Mouse (Mus musculus): ENCODE results near the gene Hmox2.
A peak's percentile ranks its signal among the peaks of the same experiment; 100 is the strongest.
"Not testable (repeated sequence)": the region's sequence is repeated elsewhere in the genome, so short reads cannot be mapped to it uniquely, and the experiment has no call there.

Gene Hmox2

GRCm38 (mm10) chr16:4726528-4727128, 467 bp downstream of the Hmox2 start:
- no peak for DNase-seq

GRCm38 (mm10) chr16:4727526-4727925, 1.4 kb downstream of the Hmox2 start:
- no peak for DNase-seq

- no peak for DNase-seq
These were observed 1.8 kb downstream of the Hmox2 start for GRCm38 (mm10) chr16:4727963-4728362.

- DNase-seq, result no peak
These were observed 4.7 kb downstream of the Hmox2 start for GRCm38 (mm10) chr16:4730776-4731358.

GRCm38 (mm10) chr16:4736262-4736661, 10.1 kb downstream of the Hmox2 start:
- DNase-seq, result no peak

- no peak for DNase-seq
These were observed 13.8 kb downstream of the Hmox2 start for GRCm38 (mm10) chr16:4739994-4740393.

- DNase-seq, result no peak
These were observed 16.0 kb downstream of the Hmox2 start for GRCm38 (mm10) chr16:4742186-4742585.

GRCm38 (mm10) chr16:4752155-4752554, 26.0 kb downstream of the Hmox2 start:
- no peak for DNase-seq

- DNase-seq, result no peak
These were observed 27.9 kb downstream of the Hmox2 start for GRCm38 (mm10) chr16:4754045-4754444.

GRCm38 (mm10) chr16:4756660-4757335, 30.6 kb downstream of the Hmox2 start:
- DNase-seq, result not testable (repeated sequence)

- no peak for DNase-seq
These were observed 36.3 kb downstream of the Hmox2 start for GRCm38 (mm10) chr16:4762437-4762836.

GRCm38 (mm10) chr16:4763276-4763675, 37.1 kb downstream of the Hmox2 start:
- DNase-seq, result peak; percentile 30

GRCm38 (mm10) chr16:4765852-4766251, 39.7 kb downstream of the Hmox2 start:
- DNase-seq, result no peak

- DNase-seq, result no peak
These were observed 41.0 kb downstream of the Hmox2 start for GRCm38 (mm10) chr16:4767012-4767790.

- no peak for DNase-seq
These were observed 42.6 kb downstream of the Hmox2 start for GRCm38 (mm10) chr16:4768719-4769118.

GRCm38 (mm10) chr16:4773289-4773970, 47.3 kb downstream of the Hmox2 start:
- no peak for DNase-seq

GRCm38 (mm10) chr16:4777171-4777904, 51.2 kb downstream of the Hmox2 start:
- DNase-seq, result peak; percentile 57

GRCm38 (mm10) chr16:4777905-4778609, 51.9 kb downstream of the Hmox2 start:
- no peak for DNase-seq

GRCm38 (mm10) chr16:4778940-4779339, 52.8 kb downstream of the Hmox2 start:
- no peak for DNase-seq

- DNase-seq, result peak; percentile 60
These were observed 55.5 kb downstream of the Hmox2 start for GRCm38 (mm10) chr16:4781524-4782196.

- DNase-seq, result no peak
These were observed 56.4 kb downstream of the Hmox2 start for GRCm38 (mm10) chr16:4782515-4782914.
